Mouse (Mus musculus) embryo, embryonic 9.5 days (tissue): ENCODE data around the gene Pgs1.

Source experiments
- DNase-seq: peaks from one replicate; pipeline ENCODE4 v3.0.0-alpha.2; 2017; ENCODE audit errors: extremely low spot score

Pgs1 gene

DNA sequence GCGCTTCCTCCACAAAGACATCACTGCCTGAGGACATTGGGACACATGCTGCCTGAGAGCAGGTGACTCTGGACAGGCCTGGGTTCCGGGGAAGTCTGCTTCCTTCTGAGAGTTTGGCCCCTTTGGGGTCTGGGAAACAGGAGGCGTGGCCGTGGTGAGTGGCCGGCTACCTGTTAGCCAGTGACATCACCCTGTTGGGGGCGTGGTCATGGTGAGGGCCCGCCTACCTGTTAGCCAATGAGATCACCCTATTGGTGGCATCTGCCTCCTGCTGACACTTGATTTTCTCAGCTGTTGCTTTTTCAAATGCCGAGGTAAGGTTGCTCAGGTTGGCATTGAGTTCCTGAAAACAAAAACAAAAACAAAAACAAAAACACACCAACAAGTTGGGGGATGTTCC is 63.5 kb downstream of the Pgs1 start:
- peak; percentile 17 for DNase-seq

DNA sequence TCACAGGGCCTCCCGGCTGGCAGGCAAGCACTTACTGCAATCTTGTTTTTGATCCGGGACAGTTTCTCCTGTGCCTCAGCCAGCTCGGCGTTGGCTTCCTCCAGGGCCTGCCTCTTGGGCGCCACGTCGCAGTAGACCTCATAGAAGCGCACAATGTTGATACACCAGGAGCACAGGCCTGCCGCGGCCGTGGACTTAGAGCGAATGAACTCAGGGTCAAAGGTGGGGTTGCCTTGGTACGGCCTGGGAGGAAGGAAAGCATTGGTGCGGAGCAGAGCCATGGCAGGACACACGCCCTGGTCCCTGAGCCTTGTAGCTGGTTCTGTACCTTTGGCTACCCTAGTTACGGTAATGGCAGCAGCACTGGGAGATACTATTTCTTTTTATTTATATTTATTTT is 64.1 kb downstream of the Pgs1 start:
- no peak for DNase-seq

DNA sequence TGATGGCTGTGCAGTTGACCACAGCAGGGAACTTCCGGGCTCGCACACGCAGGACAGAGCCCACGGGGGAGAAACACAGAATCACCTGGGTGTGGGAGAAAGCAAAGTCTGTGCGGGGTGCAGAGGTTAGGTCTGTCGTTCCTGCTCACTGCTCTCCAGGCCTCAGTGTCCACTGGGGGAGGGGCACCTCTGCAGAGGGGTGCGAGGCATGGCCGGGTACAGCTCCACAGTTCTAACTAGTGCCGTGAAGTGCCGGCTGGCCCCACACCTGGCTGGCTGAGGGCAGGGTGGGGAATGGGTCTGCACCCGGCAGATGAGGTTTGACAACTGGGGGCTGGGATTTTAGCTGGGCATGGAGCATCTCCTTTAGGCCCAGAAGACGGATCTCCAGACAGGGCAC is 72.3 kb downstream of the Pgs1 start:
- DNase-seq, result no peak

DNA sequence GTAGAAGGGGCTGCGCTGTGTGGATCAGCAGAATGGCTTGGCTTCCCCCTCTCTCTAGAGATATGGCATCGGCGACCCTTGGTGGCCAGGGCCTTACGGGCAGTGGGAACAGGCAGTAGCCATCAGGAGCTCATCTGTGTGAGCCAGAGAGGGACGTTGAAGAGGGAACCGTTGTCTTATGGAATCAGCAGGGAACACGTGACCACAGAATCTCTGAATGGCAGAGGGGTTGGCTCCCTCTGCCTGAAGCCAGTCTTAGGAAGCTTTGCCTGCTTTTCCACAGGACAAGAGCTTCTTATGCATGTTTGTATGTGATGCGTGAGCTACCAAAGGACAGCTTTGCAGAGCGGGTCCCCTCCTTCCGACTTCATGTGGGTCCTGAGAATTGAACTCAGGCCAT is 72.8 kb downstream of the Pgs1 start:
- DNase-seq, result no peak

DNA sequence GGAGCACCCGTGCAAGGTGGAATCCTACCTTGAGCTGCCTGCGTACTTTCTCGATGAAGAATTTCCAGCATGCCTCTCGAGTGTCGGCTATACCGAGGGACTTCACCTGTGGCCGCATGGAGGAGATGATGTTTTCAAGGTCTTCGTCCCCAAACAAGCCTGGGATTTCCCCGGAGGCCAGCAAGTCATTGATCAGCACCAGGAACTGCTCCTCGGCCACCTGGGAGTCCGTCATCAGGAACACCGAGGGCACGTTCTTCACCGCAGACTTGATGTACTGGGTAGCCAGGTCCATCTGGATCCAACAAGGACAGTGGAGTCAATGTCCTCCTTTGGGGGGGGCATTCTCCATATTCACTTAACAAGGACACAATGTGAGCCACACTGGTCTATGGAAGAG is 73.9 kb downstream of the Pgs1 start:
- no peak for DNase-seq

DNA sequence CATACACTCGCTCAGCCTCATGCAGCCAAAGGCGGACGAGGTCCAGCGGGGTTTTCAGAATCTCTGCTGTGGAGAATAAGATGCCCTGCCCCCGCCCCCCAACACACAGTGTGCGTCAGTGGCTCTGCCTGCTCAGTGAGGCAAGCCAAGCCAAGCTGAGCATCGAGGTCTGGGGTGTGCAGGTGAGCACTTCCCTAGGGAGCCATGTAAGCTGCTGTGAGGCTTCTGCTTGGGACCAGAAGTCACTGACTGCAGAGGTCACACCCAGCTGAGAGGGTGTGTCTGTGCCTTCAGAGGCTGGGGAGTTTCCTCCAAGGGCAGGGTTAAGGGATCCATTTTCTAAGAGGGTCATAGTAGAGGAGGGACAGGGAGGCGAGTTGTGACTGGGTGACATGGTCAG is 81.5 kb downstream of the Pgs1 start:
- no peak for DNase-seq

DNA sequence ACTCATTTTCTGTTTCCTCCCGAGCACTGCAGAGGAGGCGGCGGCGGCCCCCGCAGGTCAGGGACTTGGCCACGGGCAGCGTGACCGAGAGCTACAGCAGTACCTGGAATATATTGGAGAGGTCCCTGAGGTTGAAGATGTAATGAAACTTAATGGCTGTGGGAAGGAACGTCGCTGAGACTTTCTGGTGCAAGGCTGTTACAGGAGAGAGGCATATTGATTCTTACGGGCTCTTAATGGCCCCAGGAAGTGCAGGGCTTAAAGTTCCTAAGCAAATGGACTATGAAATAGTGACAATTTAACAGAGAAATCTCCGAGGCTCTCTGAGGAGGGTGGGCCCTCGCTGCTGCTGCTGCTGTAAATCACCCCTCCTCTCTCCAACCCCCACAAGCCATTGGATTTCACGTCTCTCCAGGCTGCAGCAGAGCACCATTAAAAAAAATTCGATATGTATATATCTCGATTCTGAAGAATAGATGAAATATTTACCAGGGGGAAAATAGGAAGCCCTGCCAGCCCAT is 82.8 kb downstream of the Pgs1 start:
- no peak for DNase-seq

DNA sequence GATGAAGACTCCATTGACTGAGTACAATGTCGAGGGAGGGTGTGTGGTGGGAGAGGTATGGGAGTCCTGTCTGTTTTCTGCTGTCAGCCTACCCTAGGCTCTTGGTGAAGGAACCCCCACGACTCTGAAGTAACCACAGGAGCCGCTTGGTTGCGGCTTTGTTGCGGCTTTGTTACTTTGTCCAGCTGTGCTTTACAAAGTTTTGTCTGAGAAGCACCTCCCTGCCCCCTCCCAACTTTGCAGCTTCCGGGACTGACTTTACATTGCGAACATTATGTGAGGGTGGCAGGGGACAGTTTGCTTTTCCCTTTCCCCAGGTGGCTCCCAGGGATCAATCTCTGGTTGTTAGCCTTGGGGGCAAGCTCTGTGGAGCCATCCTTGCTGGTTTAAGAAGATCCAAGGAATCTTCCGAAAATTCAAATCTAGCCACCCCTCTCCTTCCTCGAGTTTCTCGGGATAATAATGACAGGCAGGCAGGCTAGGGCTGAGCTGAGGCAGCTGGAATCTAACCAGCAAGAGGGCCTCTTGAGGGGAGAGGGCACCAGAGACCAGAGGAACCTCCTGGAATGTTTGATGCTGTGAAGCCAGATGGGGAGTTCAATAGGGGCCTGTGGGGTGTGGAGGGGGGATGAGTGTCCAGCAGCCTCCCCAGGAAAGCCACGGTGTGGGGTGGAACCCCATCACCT is 85.3 kb downstream of the Pgs1 start:
- no peak for DNase-seq
